9 mouse cellular contexts compared by ENCODE assay signal in the genomic region with DNA sequence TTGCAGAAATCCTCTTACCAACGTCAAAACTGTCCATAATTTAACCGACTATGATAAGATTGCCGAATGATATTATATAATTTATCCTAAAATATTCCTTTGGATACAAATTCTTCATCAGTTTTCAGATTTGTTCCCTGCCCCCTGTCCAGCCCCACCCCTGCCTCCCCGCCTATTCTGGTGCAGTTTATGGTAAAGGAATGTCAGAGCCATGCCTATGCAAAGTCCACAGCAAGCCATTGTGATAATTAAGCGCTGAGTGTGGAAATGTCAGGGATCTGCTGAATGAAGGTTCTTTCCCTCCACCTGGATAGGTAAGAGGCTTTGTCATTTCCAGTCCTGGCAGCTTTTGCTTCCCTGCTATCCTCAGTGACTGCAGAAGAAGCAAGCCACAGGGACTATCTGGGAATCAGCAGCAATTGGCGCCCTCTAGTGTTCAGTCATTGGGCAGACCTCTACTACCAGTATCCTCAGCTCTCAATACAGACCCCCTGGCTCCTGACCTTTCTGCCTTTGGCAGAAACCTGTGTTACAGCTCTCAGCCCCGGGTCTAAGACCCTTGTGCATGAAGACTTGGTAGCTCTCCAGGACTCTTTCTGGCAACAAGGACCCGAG. TPM values are rescaled to one million over a fixed set of nuclear protein-coding genes. Genes with fewer than 3 reads are reported as not detected.
DNase-seq lines count a peak whose midpoint lies in the region; ATAC-seq and TF ChIP-seq lines count a peak whose summit lies in the region.
"Not testable (repeated sequence)": the region's sequence is repeated elsewhere in the genome, so short reads cannot be mapped to it uniquely, and the experiment has no call there.
"Had no signal": no experiment of that assay in that cellular context is flagged by ENCODE, and none has a peak within 500 bp of the region (broad histone marks: within the 10 kb centered on the region; RNA-seq: fewer than 3 reads in every experiment).

No protein-coding gene starts in this region.

- TF ChIP-seq CTCF in brain, embryonic 14.5 days (IDR thresholded peaks at IDR 0.05; ENCODE audit: borderline replicate concordance, extremely low read depth, insufficient read depth, insufficient read length) = peak; percentile 68; the same call in 1 of the 2 replicates

- not testable (repeated sequence) for H3K36me3 ChIP-seq in heart, embryonic 10.5 days; limb, embryonic 13.5 days; midbrain, embryonic 15.5 days (replicated peaks)

- not testable (repeated sequence) for H3K27me3 ChIP-seq in heart, embryonic 10.5 days (ENCODE audit: insufficient read depth, poor library complexity, severe bottlenecking); limb, embryonic 13.5 days; midbrain, embryonic 15.5 days (replicated peaks)

- ATAC-seq in erythroblast, adult 5-6 weeks (replicated peaks; ENCODE audit: low FRiP score, poor library complexity, severe bottlenecking) = peak; percentile 84
- peak; percentile 95 for ATAC-seq in limb, embryonic 13.5 days (ENCODE audit: low FRiP score, low read depth)
- peak; percentile 98 for ATAC-seq in midbrain, embryonic 15.5 days (replicated peaks)

- DNase-seq in A20 (ENCODE audit: low read depth, low spot score) = peak; percentile 61
- peak; percentile 87 for DNase-seq in brain, embryonic 14.5 days (ENCODE audit: low read depth)
- DNase-seq in heart, embryonic 10.5 days (ENCODE audit: low spot score) = peak; percentile 84
- DNase-seq in kidney, adult 9 months = peak; percentile 92
- peak; percentile 53 to 68 for DNase-seq in spleen, adult 18-20 months

- TF ChIP-seq POLR2A in brain, embryonic 14.5 days (IDR thresholded peaks at IDR 0.05; ENCODE audit: borderline replicate concordance, extremely low read depth, insufficient read depth, insufficient read length, poor library complexity, severe bottlenecking) = not testable (repeated sequence)

- H3K9me3 ChIP-seq in heart, embryonic 10.5 days; limb, embryonic 13.5 days; midbrain, embryonic 15.5 days: not testable (repeated sequence)

- H3K4me1 ChIP-seq in heart, embryonic 10.5 days; limb, embryonic 13.5 days; midbrain, embryonic 15.5 days: not testable (repeated sequence)

- H3K4me3 ChIP-seq in heart, embryonic 10.5 days; limb, embryonic 13.5 days; midbrain, embryonic 15.5 days: not testable (repeated sequence)

- H3K9ac ChIP-seq in limb, embryonic 13.5 days; midbrain, embryonic 15.5 days: not testable (repeated sequence)

- H3K4me2 ChIP-seq in limb, embryonic 13.5 days (replicated peaks) = peak overlapping the region; percentile 41
- H3K4me2 ChIP-seq in midbrain, embryonic 15.5 days = peak overlapping the region; percentile 32

- H3K27ac ChIP-seq in heart, embryonic 10.5 days; limb, embryonic 13.5 days: not testable (repeated sequence)
- H3K27ac ChIP-seq in midbrain, embryonic 15.5 days = peak overlapping the region; percentile 78

- 39% methylated on average over 8 of the region's 8 CpGs for WGBS in heart, embryonic 10.5 days
- 41% methylated on average over 8 of the region's 8 CpGs for WGBS in limb, embryonic 13.5 days
- WGBS in midbrain, embryonic 15.5 days = 34% methylated on average over 8 of the region's 8 CpGs

RNA-seq across cellular contexts. Expression of a gene that starts 30.9 kb away (rescaled TPM):
- 0.19 and 0.23 TPM in 2 replicates for polyA plus RNA-seq in brain, embryonic 14.5 days (2012; rRNA removed)
- not detected in 2 replicates for total RNA-seq in erythroblast, adult 5-6 weeks (2015; ENCODE audit: low replicate concordance)
- not detected in 2 replicates for total RNA-seq in erythroblast, adult 5-6 weeks (2017; ENCODE audit: low replicate concordance)
- polyA plus RNA-seq in heart, embryonic 10.5 days (2016; fragmentation: Nextera tagmentation; extraction: Ambion mirVana) = not detected in 2 replicates
- not detected in 2 replicates for polyA plus RNA-seq in limb, embryonic 13.5 days (2015; fragmentation: Nextera tagmentation; extraction: Ambion mirVana)
- polyA plus RNA-seq in midbrain, embryonic 15.5 days (2015; fragmentation: Nextera tagmentation; extraction: Ambion mirVana) = 0.82 and 0.94 TPM in 2 replicates
- total RNA-seq: ES-E14 had no signal

RNA-seq across cellular contexts. Expression of a gene that starts 35.3 kb away (rescaled TPM):
- polyA plus RNA-seq in brain, embryonic 14.5 days (2012; rRNA removed) = 0.05 and 0.07 TPM in 2 replicates
- not detected in 2 replicates for total RNA-seq in erythroblast, adult 5-6 weeks (2015; ENCODE audit: low replicate concordance)
- total RNA-seq in erythroblast, adult 5-6 weeks (2017; ENCODE audit: low replicate concordance) = 0.68 and 1.8 TPM in 2 replicates
- 0.08 TPM in 1 of 2 replicates, not detected in the other for polyA plus RNA-seq in heart, embryonic 10.5 days (2016; fragmentation: Nextera tagmentation; extraction: Ambion mirVana)
- 0.15 TPM in 1 of 2 replicates, not detected in the other for polyA plus RNA-seq in limb, embryonic 13.5 days (2015; fragmentation: Nextera tagmentation; extraction: Ambion mirVana)
- 0.12 and 0.13 TPM in 2 replicates for polyA plus RNA-seq in midbrain, embryonic 15.5 days (2015; fragmentation: Nextera tagmentation; extraction: Ambion mirVana)
